In the genomic region with DNA sequence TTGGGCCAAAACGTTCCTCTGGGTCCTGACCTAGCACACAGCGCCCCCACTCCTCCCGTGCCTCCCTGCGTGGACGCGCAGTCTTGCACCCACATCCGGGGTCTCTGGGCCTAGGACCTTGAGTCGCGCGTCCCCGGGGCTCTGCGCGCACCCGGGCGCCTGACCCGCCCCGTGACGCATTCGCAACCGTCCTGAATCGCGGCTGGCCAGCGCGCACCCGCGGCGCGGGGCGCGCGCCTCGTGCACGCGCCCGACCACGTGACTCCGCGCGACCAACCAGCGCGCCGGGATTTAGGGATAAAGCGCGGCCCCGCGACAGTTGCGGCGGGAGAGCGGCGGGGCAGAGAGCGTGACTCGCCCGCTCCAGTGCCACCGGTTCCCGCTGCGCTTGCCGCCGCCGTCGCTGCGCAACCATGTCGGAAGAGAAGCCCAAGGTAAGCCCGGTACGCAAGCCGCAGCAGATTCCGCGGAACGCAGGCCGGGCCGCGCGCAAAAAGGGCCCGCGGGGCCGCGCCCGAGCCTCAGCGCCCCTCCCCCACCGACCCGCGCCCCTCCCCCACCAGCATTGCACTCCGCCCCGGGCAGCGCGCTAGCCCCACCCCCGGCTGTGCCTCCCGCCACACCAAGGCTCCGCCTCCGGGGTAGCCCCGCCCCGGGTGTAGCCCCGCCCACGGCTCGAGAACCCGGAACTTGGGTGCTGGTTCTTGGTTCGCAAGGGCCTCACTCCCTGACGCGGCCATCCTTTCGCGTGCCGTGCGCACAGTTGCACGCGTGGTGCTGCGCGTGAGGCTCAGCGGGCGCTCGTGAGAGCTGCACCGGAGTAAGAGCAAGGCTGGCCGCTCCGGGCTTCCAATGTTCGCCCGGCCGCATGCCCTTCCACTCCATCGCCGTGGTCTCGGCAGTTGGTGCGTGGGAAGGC, we compare ENCODE assay signal across 8 mouse cellular contexts. TPM values are rescaled to one million over a fixed set of nuclear protein-coding genes. Genes with fewer than 3 reads are reported as not detected.
DNase-seq lines count a peak whose midpoint lies in the region; ATAC-seq and TF ChIP-seq lines count a peak whose summit lies in the region.

A gene (plus strand): TSS at position 190 of the 919 bp plus-strand sequence.
A gene (plus strand): TSS at position 290 of the 919 bp plus-strand sequence.

- peak in 1 of 2 experiments; percentile 30; a peak in 2 of 4 replicates for TF ChIP-seq CTCF in CH12.LX (conservative IDR thresholded peaks at IDR 0.05 in 1 of 2, IDR thresholded peaks at IDR 0.05 in 1 of 2; ENCODE audit: low read depth in 2 of 2, low read length in 2 of 2)
- 0 out of 2 replicates have a peak, but pooled peaks have one; percentile 0 for TF ChIP-seq CTCF in heart, postnatal 0 days (IDR thresholded peaks at IDR 0.05; ENCODE audit: low read depth)

- H3K9me3 ChIP-seq in CH12.LX (replicated peaks; ENCODE audit: low read length), result peaks cover 7% of the 10 kb centered on the region
- 0 out of 2 replicates have a peak, but pooled peaks cover 5% of the 10 kb centered on the region for H3K9me3 ChIP-seq in forebrain, embryonic 12.5 days
- H3K9me3 ChIP-seq in heart, postnatal 0 days (replicated peaks; ENCODE audit: control insufficient read depth, low read length), result no peaks in the 10 kb centered on the region
- no peaks in the 10 kb centered on the region for H3K9me3 ChIP-seq in liver, embryonic 15.5 days (replicated peaks)
- H3K9me3 ChIP-seq in neural tube, embryonic 11.5 days (ENCODE audit: control insufficient read depth, low read length), result no peaks in the 10 kb centered on the region; the same call in 1 of the 2 replicates
- H3K9me3 ChIP-seq in stomach, embryonic 16.5 days (replicated peaks; ENCODE audit: control insufficient read depth, low read length), result no peaks in the 10 kb centered on the region

- H3K4me2 ChIP-seq in CH12.LX (ENCODE audit: insufficient read depth, low read depth, poor library complexity, severe bottlenecking), result peak within 1 kb of the TSS; percentile 74
- H3K4me2 ChIP-seq in forebrain, embryonic 12.5 days, result peak within 1 kb of the TSS; percentile 83
- H3K4me2 ChIP-seq in heart, postnatal 0 days (ENCODE audit: low read depth, low read length), result peak within 1 kb of the TSS; percentile 93
- H3K4me2 ChIP-seq in liver, embryonic 15.5 days, result peak within 1 kb of the TSS; percentile 97
- H3K4me2 ChIP-seq in neural tube, embryonic 11.5 days (ENCODE audit: low read depth), result peak within 1 kb of the TSS; percentile 91
- peak within 1 kb of the TSS; percentile 88 for H3K4me2 ChIP-seq in stomach, embryonic 16.5 days (ENCODE audit: low read depth, low read length)

- no peaks in the 10 kb centered on the region for H3K27me3 ChIP-seq in CH12.LX (replicated peaks)
- H3K27me3 ChIP-seq in forebrain, embryonic 12.5 days, result no peaks in the 10 kb centered on the region
- H3K27me3 ChIP-seq in heart, postnatal 0 days (ENCODE audit: control insufficient read depth, insufficient read depth, low read length), result no peaks in the 10 kb centered on the region
- H3K27me3 ChIP-seq in liver, embryonic 15.5 days, result no peaks in the 10 kb centered on the region
- no peaks in the 10 kb centered on the region for H3K27me3 ChIP-seq in neural tube, embryonic 11.5 days (ENCODE audit: control insufficient read depth, insufficient read depth, low read length)
- H3K27me3 ChIP-seq in stomach, embryonic 16.5 days (ENCODE audit: control insufficient read depth, insufficient read depth, low read length), result no peaks in the 10 kb centered on the region

- under 1% methylated on average over 100 of the region's 119 CpGs for WGBS in forebrain, embryonic 12.5 days
- 1% methylated on average over 87 of the region's 119 CpGs for WGBS in heart, postnatal 0 days
- WGBS in liver, embryonic 15.5 days (ENCODE audit: insufficient replicate concordance), result 1% methylated on average over 108 of the region's 119 CpGs
- WGBS in neural tube, embryonic 11.5 days, result 2% methylated on average over 93 of the region's 119 CpGs
- under 1% methylated on average over 115 of the region's 119 CpGs for WGBS in stomach, embryonic 16.5 days

- H3K9ac ChIP-seq in CH12.LX (ENCODE audit: insufficient read depth, low read depth), result peak within 1 kb of the TSS; percentile 77
- H3K9ac ChIP-seq in forebrain, embryonic 12.5 days, result peak within 1 kb of the TSS; percentile 77
- peak within 1 kb of the TSS; percentile 82 for H3K9ac ChIP-seq in heart, postnatal 0 days (replicated peaks; ENCODE audit: low read depth, low read length)
- H3K9ac ChIP-seq in liver, embryonic 15.5 days, result peak within 1 kb of the TSS; percentile 77
- H3K9ac ChIP-seq in neural tube, embryonic 11.5 days (ENCODE audit: low read length), result peak within 1 kb of the TSS; percentile 83
- H3K9ac ChIP-seq in stomach, embryonic 16.5 days (ENCODE audit: low read length), result peak within 1 kb of the TSS; percentile 89

- no peak; the same call in 1 of the 2 replicates for TF ChIP-seq EP300 in CH12.LX (IDR thresholded peaks at IDR 0.05; ENCODE audit: low read length)
- TF ChIP-seq EP300 in heart, postnatal 0 days (IDR thresholded peaks at IDR 0.05; ENCODE audit: low read depth), result no peak

- in situ Hi-C loops in CH12.LX (cut with MboI; ENCODE audit: low pct_ligation_motif_present, low pct_unique_long_range_greater_than_20kb, low sequenced_read_pairs), result no loop called here

- no peak for TF ChIP-seq RAD21 in CH12.LX (IDR thresholded peaks at IDR 0.05; ENCODE audit: low read depth, low read length)

- dilution Hi-C loops in CH12.LX (cut with MboI; ENCODE audit: extremely low pct_ligation_motif_present, extremely low pct_unique_long_range_greater_than_20kb, low sequenced_read_pairs), result no loop called here

- peaks cover 5 to 14% of the 10 kb centered on the region in 2 experiments for H3K4me1 ChIP-seq in CH12.LX (ENCODE audit: control insufficient read depth in 1 of 2, insufficient read depth in 2 of 2)
- H3K4me1 ChIP-seq in forebrain, embryonic 12.5 days, result peaks cover 20% of the 10 kb centered on the region
- H3K4me1 ChIP-seq in heart, postnatal 0 days (ENCODE audit: control insufficient read depth, insufficient read depth), result peaks cover 8% of the 10 kb centered on the region
- H3K4me1 ChIP-seq in liver, embryonic 15.5 days (replicated peaks), result peaks cover 51% of the 10 kb centered on the region
- peaks cover 8% of the 10 kb centered on the region; the same call in 1 of the 2 replicates for H3K4me1 ChIP-seq in neural tube, embryonic 11.5 days (ENCODE audit: control insufficient read depth, insufficient read depth, low read length)
- peaks cover 11% of the 10 kb centered on the region; the same call in 1 of the 2 replicates for H3K4me1 ChIP-seq in stomach, embryonic 16.5 days (ENCODE audit: control insufficient read depth, insufficient read depth, low read length)

- peak; percentile 93 for DNase-seq in CH12.LX (ENCODE audit: extremely low read depth)
- DNase-seq in c-Kit-positive CD71-positive TER-119-positive erythroid progenitor cells, embryonic 14.5 days (ENCODE audit: low spot score), result peak; percentile 92
- peak; percentile 80 for DNase-seq in heart, postnatal 0 days (ENCODE audit: low spot score)
- peak; percentile 99 for DNase-seq in kidney, postnatal 4 days
- peak; percentile 95 for DNase-seq in neural tube, embryonic 11.5 days (ENCODE audit: low spot score)

- peak within 1 kb of the TSS; percentile 77 to 97 (median 82) for H3K4me3 ChIP-seq in CH12.LX (replicated peaks in 1 of 3; ENCODE audit: low read depth in 2 of 3, low read length in 2 of 3, poor library complexity in 1 of 3)
- H3K4me3 ChIP-seq in forebrain, embryonic 12.5 days (replicated peaks), result peak within 1 kb of the TSS; percentile 71
- H3K4me3 ChIP-seq in heart, postnatal 0 days (ENCODE audit: low read depth, low read length), result peak within 1 kb of the TSS; percentile 72
- H3K4me3 ChIP-seq in liver, embryonic 15.5 days (replicated peaks), result peak within 1 kb of the TSS; percentile 71
- peak within 1 kb of the TSS; percentile 79 for H3K4me3 ChIP-seq in neural tube, embryonic 11.5 days (ENCODE audit: low read depth, low read length)
- peak within 1 kb of the TSS; percentile 77 for H3K4me3 ChIP-seq in stomach, embryonic 16.5 days (replicated peaks; ENCODE audit: low read length)

- peaks cover 12 to 33% of the 10 kb centered on the region in 2 experiments for H3K36me3 ChIP-seq in CH12.LX (replicated peaks in 1 of 2; ENCODE audit: control insufficient read depth in 1 of 2, insufficient read depth in 1 of 2, low read length in 1 of 2)
- peaks cover 16% of the 10 kb centered on the region for H3K36me3 ChIP-seq in forebrain, embryonic 12.5 days (replicated peaks)
- H3K36me3 ChIP-seq in heart, postnatal 0 days (replicated peaks; ENCODE audit: control insufficient read depth, insufficient read depth, low read length), result peaks cover 16% of the 10 kb centered on the region
- H3K36me3 ChIP-seq in liver, embryonic 15.5 days (replicated peaks), result peaks cover 29% of the 10 kb centered on the region
- peaks cover 3% of the 10 kb centered on the region; the same call in 1 of the 2 replicates for H3K36me3 ChIP-seq in neural tube, embryonic 11.5 days (ENCODE audit: control insufficient read depth, insufficient read depth, low read length)
- H3K36me3 ChIP-seq in stomach, embryonic 16.5 days (ENCODE audit: control insufficient read depth, insufficient read depth, low read length), result peaks cover 8% of the 10 kb centered on the region

- peaks cover 13% of the 10 kb centered on the region for H3K79me2 ChIP-seq in CH12.LX (replicated peaks; ENCODE audit: control insufficient read depth, extremely low read depth, insufficient read depth, poor library complexity, severe bottlenecking)

- peak; percentile 93 for ATAC-seq in forebrain, embryonic 12.5 days (ENCODE audit: low FRiP score)
- ATAC-seq in heart, postnatal 0 days (ENCODE audit: insufficient read depth, low read depth), result peak; percentile 93
- peak; percentile 83 for ATAC-seq in liver, embryonic 15.5 days (ENCODE audit: insufficient read depth)
- peak; percentile 91 for ATAC-seq in neural tube, embryonic 11.5 days (ENCODE audit: insufficient read depth, low FRiP score, low TSS enrichment)
- peak; percentile 94 for ATAC-seq in stomach, embryonic 16.5 days (ENCODE audit: insufficient read depth, low FRiP score)

- H3K27ac ChIP-seq in CH12.LX (ENCODE audit: insufficient read depth, low read depth), result peak within 1 kb of the TSS; percentile 77
- H3K27ac ChIP-seq in forebrain, embryonic 12.5 days, result peak within 1 kb of the TSS; percentile 93
- peak within 1 kb of the TSS; percentile 97 for H3K27ac ChIP-seq in heart, postnatal 0 days (ENCODE audit: low read depth)
- H3K27ac ChIP-seq in liver, embryonic 15.5 days (replicated peaks), result peak within 1 kb of the TSS; percentile 94
- peak within 1 kb of the TSS; percentile 91 for H3K27ac ChIP-seq in neural tube, embryonic 11.5 days (ENCODE audit: low read depth, low read length)
- H3K27ac ChIP-seq in stomach, embryonic 16.5 days (ENCODE audit: low read length), result peak within 1 kb of the TSS; percentile 99

- peak; percentile 94 for TF ChIP-seq POLR2A in CH12.LX (IDR thresholded peaks at IDR 0.05; ENCODE audit: low read depth, low read length)

RNA-seq across cellular contexts. Expression of the first gene that starts in this region (rescaled TPM):
- 54.4 and 57.2 TPM in 2 replicates for total RNA-seq in CH12.LX (2012; rRNA removed)
- 81.2 TPM in 2 replicates for total RNA-seq in CH12.LX (2014; rRNA removed)
- 87.9 and 130 TPM in 2 replicates for polyA plus RNA-seq in CH12.LX (2012; ENCODE audit: insufficient read length, low read depth)
- polyA plus RNA-seq in forebrain, embryonic 12.5 days (2016; fragmentation: Nextera tagmentation; extraction: Ambion mirVana), result 322 and 326 TPM in 2 replicates
- 112 and 128 TPM in 2 replicates for total RNA-seq in heart, postnatal 0 days (2014; rRNA removed; ENCODE audit: low replicate concordance)
- 121 and 128 TPM in 2 replicates for polyA plus RNA-seq in heart, postnatal 0 days (2015; fragmentation: Nextera tagmentation; extraction: Ambion mirVana)
- polyA plus RNA-seq in liver, embryonic 15.5 days (2015; fragmentation: Nextera tagmentation; extraction: Ambion mirVana), result 91.2 and 93.4 TPM in 2 replicates
- 334 and 346 TPM in 2 replicates for polyA plus RNA-seq in neural tube, embryonic 11.5 days (2014; fragmentation: Nextera tagmentation; extraction: Ambion mirVana)
- polyA plus RNA-seq in stomach, embryonic 16.5 days (2015; fragmentation: Nextera tagmentation; extraction: Ambion mirVana), result 324 and 327 TPM in 2 replicates

RNA-seq across cellular contexts. Expression of the second gene that starts in this region (rescaled TPM):
- total RNA-seq in CH12.LX (2012; rRNA removed), result 0.55 TPM in 1 of 2 replicates, not detected in the other
- 1.1 TPM in 1 of 2 replicates, not detected in the other for total RNA-seq in CH12.LX (2014; rRNA removed)
- polyA plus RNA-seq in CH12.LX (2012; ENCODE audit: insufficient read length, low read depth), result 26.9 and 54.0 TPM in 2 replicates
- 15.7 and 23.4 TPM in 2 replicates for polyA plus RNA-seq in forebrain, embryonic 12.5 days (2016; fragmentation: Nextera tagmentation; extraction: Ambion mirVana)
- total RNA-seq in heart, postnatal 0 days (2014; rRNA removed; ENCODE audit: low replicate concordance), result not detected in 2 replicates
- 6.8 and 13.7 TPM in 2 replicates for polyA plus RNA-seq in heart, postnatal 0 days (2015; fragmentation: Nextera tagmentation; extraction: Ambion mirVana)
- 0.82 TPM in 1 of 2 replicates, not detected in the other for polyA plus RNA-seq in liver, embryonic 15.5 days (2015; fragmentation: Nextera tagmentation; extraction: Ambion mirVana)
- polyA plus RNA-seq in neural tube, embryonic 11.5 days (2014; fragmentation: Nextera tagmentation; extraction: Ambion mirVana), result 1.4 and 4.8 TPM in 2 replicates
- 4.4 and 10.1 TPM in 2 replicates for polyA plus RNA-seq in stomach, embryonic 16.5 days (2015; fragmentation: Nextera tagmentation; extraction: Ambion mirVana)

Comparison
In these comparisons a context has a peak if more than half of its experiments do, and no peak if none do; other contexts are left out.
1. Peak in every context shown above with its lines: DNase-seq, ATAC-seq, H3K4me3 ChIP-seq and H3K27ac ChIP-seq.